Mouse (Mus musculus) limb, embryonic 14.5 days (tissue): Measurements from ENCODE around the gene Rasa3. TPM values are rescaled to one million over a fixed set of nuclear protein-coding genes. Genes with fewer than 3 reads are reported as not detected.

ENCODE experiments used
- ATAC-seq: fragments of 200-750 bp; cut with Nextera tagmentation; 2 replicates; pipeline ENCODE4 v1.8.0; 2017; ENCODE audit warnings: low read depth, moderate number of reproducible peaks, moderate TSS enrichment; ENCODE audit not compliant: low FRiP score
- DNase-seq: peaks from one replicate; pipeline ENCODE4 v3.0.0-alpha.2; 2015; ENCODE audit warnings: low spot score
- H3K27ac ChIP-seq: fragments of 300-500 bp; sonication (generic); replicated peaks from 2 replicates; pipeline ENCODE4 v1.5.1; 2014; ENCODE audit warnings: low read depth, mild to moderate bottlenecking, low read length, moderate library complexity, mixed read lengths
- H3K27me3 ChIP-seq: fragments of 300-500 bp; sonication (generic); 2 replicates; pipeline ENCODE4 v1.6.1; 2014; ENCODE audit warnings: low read length, mixed read lengths; ENCODE audit not compliant: control insufficient read depth, insufficient read depth
- H3K36me3 ChIP-seq: fragments of 300-500 bp; sonication (generic); 2 replicates; pipeline ENCODE4 v1.6.1; 2014; ENCODE audit warnings: mild to moderate bottlenecking, low read length, moderate library complexity, mixed read lengths; ENCODE audit not compliant: control insufficient read depth, insufficient read depth
- H3K4me1 ChIP-seq: fragments of 300-500 bp; sonication (generic); 2 replicates; pipeline ENCODE4 v1.6.1; 2014; ENCODE audit warnings: antibody characterized with exemption, low read length, mixed read lengths; ENCODE audit not compliant: control insufficient read depth, insufficient read depth
- H3K4me2 ChIP-seq: fragments of 300-500 bp; sonication (generic); replicated peaks from 2 replicates; pipeline ENCODE4 v1.6.1; 2014; ENCODE audit warnings: low read depth, mild to moderate bottlenecking, low read length, moderate library complexity; ENCODE audit not compliant: severe bottlenecking
- H3K4me3 ChIP-seq: fragments of 300-500 bp; sonication (generic); replicated peaks from 2 replicates; pipeline ENCODE4 v1.5.1; 2014; ENCODE audit warnings: low read length
- H3K9ac ChIP-seq: fragments of 300-500 bp; sonication (generic); 2 replicates; pipeline ENCODE4 v1.6.1; 2014; ENCODE audit warnings: mild to moderate bottlenecking, low read depth, low read length, moderate library complexity; ENCODE audit not compliant: severe bottlenecking
- H3K9me3 ChIP-seq: fragments of 300-500 bp; sonication (generic); 2 replicates; pipeline ENCODE4 v1.6.1; 2016; ENCODE audit warnings: low read length; ENCODE audit not compliant: control insufficient read depth
- POLR2A ChIP-seq: fragments of 200-500 bp; IDR thresholded peaks from 2 replicates; pipeline ENCODE4 v1.8.0; 2012; ENCODE audit warnings: inconsistent platforms, mild to moderate bottlenecking, moderate library complexity, borderline replicate concordance; ENCODE audit not compliant: insufficient read depth, insufficient read length; ENCODE audit errors: extremely low read depth
- WGBS: fragments of 180-500 bp; shearing (Covaris S2); extraction: QIAGEN DNeasy Blood & Tissue Kit; methylation state at CpG from one replicate; pipeline ENCODE4 v1.1.7; 2014; 5-methylcytosine and 5-hydroxymethylcytosine counted together
- polyA plus RNA-seq, 2 experiments: library from polyadenylated mRNA; depleted of rRNA in 1 of 2; stranded (reverse) in 1 of 2; unstranded in 1 of 2; fragments of >200 nt; fragmentation: Nextera tagmentation in 1 of 2; extraction: Ambion mirVana in 1 of 2; gene quantifications; 2 replicates each; pipeline versions ENCODE4 v1.2.1 to v1.2.3; 2012 to 2014

Rasa3 gene
- polyA plus RNA-seq, 2 experiments, result 30.8 to 31.6 TPM

GRCm38 (mm10) chr8:13698281-13698680 is 20.9 kb upstream of the Rasa3 start:
- WGBS, result 76% methylated on average over 3 of the region's 3 CpGs
- no peak overlapping the region for H3K27ac ChIP-seq
- no peaks in the 10 kb centered on the region for H3K9me3 ChIP-seq
- H3K4me2 ChIP-seq, result no peak overlapping the region
- DNase-seq, result no peak
- TF ChIP-seq POLR2A, result no peak
- no peak for ATAC-seq
- H3K27me3 ChIP-seq, result no peaks in the 10 kb centered on the region
- no peaks in the 10 kb centered on the region for H3K4me1 ChIP-seq
- H3K9ac ChIP-seq, result no peak overlapping the region
- H3K36me3 ChIP-seq, result no peaks in the 10 kb centered on the region
- no peak overlapping the region for H3K4me3 ChIP-seq

- WGBS, result 73% methylated on average over 8 of the region's 8 CpGs
- no peaks in the 10 kb centered on the region for H3K9me3 ChIP-seq
- ATAC-seq, result no peak
Observed at GRCm38 (mm10) chr8:13697681-13698080, 20.3 kb upstream of the Rasa3 start.

GRCm38 (mm10) chr8:13697196-13697595 is 19.8 kb upstream of the Rasa3 start:
- no peak for DNase-seq
- H3K9ac ChIP-seq, result no peak overlapping the region
- TF ChIP-seq POLR2A, result no peak
- H3K27me3 ChIP-seq, result no peaks in the 10 kb centered on the region
- no peak overlapping the region for H3K27ac ChIP-seq
- H3K4me2 ChIP-seq, result no peak overlapping the region
- 69% methylated on average over 8 of the region's 8 CpGs for WGBS
- no peaks in the 10 kb centered on the region for H3K9me3 ChIP-seq
- H3K4me3 ChIP-seq, result no peak overlapping the region
- H3K36me3 ChIP-seq, result no peaks in the 10 kb centered on the region
- H3K4me1 ChIP-seq, result no peaks in the 10 kb centered on the region
- no peak for ATAC-seq

More at GRCm38 (mm10) chr8:13697681-13698080, 20.3 kb upstream of the Rasa3 start:
- no peak overlapping the region for H3K4me2 ChIP-seq
- no peaks in the 10 kb centered on the region for H3K36me3 ChIP-seq
- no peak overlapping the region for H3K9ac ChIP-seq
- no peaks in the 10 kb centered on the region for H3K4me1 ChIP-seq
- H3K27me3 ChIP-seq, result no peaks in the 10 kb centered on the region
- H3K4me3 ChIP-seq, result no peak overlapping the region
- no peak for DNase-seq
- no peak for TF ChIP-seq POLR2A
- no peak overlapping the region for H3K27ac ChIP-seq

- H3K27me3 ChIP-seq, result no peaks in the 10 kb centered on the region
- no peaks in the 10 kb centered on the region for H3K36me3 ChIP-seq
- no peaks in the 10 kb centered on the region for H3K9me3 ChIP-seq
- no peak overlapping the region for H3K4me2 ChIP-seq
- H3K4me1 ChIP-seq, result no peaks in the 10 kb centered on the region
- DNase-seq, result no peak
- no peak for TF ChIP-seq POLR2A
- H3K27ac ChIP-seq, result no peak overlapping the region
- ATAC-seq, result no peak
- WGBS, result 79% methylated on average over 4 of the region's 4 CpGs
- no peak overlapping the region for H3K4me3 ChIP-seq
- H3K9ac ChIP-seq, result no peak overlapping the region
Observed at GRCm38 (mm10) chr8:13696157-13696556, 18.8 kb upstream of the Rasa3 start.

- Histone ChIP-seq H3K27ac (no peak overlapping the region), H3K4me1 (no peaks in the 10 kb centered on the region), H3K4me2 (no peak overlapping the region), H3K9ac (no peak overlapping the region), H3K36me3 (no peaks in the 10 kb centered on the region), H3K9me3 (no peaks in the 10 kb centered on the region), H3K27me3 (no peaks in the 10 kb centered on the region), H3K4me3 (no peak overlapping the region)
- 86% methylated on average over 10 of the region's 10 CpGs for WGBS
- no peak for TF ChIP-seq POLR2A
- ATAC-seq (no peak), DNase-seq (no peak)
Observed at GRCm38 (mm10) chr8:13695203-13695867, 17.9 kb upstream of the Rasa3 start.
